Mouse (Mus musculus): ENCODE data around the gene Ankrd39.
A peak's percentile ranks its signal among the peaks of the same experiment; 100 is the strongest.

Gene Ankrd39

GRCm38 (mm10) chr1:36529274-36529673 lies 18.0 kb downstream of the Ankrd39 start:
- no peak for DNase-seq

DNA sequence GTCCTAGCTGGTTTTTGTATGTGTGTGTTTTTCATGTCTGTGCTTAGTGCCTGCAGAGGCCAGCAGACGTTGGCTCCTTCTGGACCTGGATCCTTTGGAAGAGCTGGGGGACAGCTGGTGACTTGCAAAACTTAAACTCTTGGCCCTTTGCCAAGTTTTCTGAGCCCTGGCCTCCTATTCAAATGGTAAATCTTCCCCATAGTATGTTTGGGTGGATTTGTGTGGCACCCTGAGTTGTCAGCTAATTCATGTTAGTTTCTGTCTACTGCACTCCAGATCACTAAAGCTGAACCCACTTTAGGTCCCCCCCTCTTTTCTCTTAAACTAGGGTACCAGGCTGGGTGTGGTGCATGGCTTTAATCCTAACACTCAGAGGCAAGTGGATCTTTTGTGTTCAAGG lies 18.9 kb downstream of the Ankrd39 start:
- no peak for DNase-seq

GRCm38 (mm10) chr1:36526903-36527302 lies 20.3 kb downstream of the Ankrd39 start:
- no peak for DNase-seq

DNA sequence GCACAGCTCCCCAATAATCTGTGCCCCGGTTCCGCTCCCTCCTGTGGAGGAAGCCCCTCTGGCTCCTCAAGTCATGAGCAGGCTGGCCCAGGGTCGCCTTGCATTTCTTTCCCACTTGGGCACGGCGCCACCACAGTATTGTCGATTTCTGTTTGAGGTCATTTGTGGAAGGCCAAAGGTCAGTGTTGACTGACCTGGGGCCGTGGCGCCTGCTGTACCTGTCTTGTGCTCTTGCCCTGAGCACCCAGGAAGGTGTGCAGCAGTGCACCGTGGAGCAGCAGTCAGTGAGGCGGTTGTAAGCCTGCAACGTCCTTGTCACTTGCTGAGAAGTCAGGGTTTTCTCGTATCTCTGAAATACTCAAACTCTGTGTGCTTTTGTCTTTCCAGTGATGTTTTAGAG lies 21.5 kb downstream of the Ankrd39 start:
- DNase-seq: no peak

- no peak for DNase-seq
Observed at GRCm38 (mm10) chr1:36524058-36524457, 23.2 kb downstream of the Ankrd39 start.

- DNase-seq: peak; percentile 60 to 61
Observed at GRCm38 (mm10) chr1:36523332-36524013, 23.8 kb downstream of the Ankrd39 start.

- no peak for DNase-seq
Observed at GRCm38 (mm10) chr1:36522210-36522609, 25.0 kb downstream of the Ankrd39 start.

- DNase-seq: no peak
Observed at GRCm38 (mm10) chr1:36519626-36520025, 27.6 kb downstream of the Ankrd39 start.

DNA sequence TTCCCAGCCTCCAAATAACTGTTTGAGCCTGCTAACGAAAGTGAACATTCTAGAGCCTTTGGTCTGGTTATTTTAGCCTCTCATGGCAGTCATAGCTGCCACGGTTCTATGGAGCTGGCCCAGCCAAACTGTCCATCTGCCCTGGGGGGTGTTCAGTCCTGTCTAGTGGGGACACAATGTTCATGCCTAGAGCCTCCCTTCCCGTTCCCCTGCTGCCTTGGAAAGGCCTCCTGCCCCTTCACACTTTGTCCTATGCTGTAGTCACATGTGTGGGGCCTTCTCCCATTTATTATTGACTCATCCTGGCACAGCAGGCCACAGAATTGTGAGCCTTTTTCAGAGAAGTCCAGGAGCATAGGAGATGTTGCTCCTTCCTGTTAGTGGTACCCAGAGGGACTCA lies 29.0 kb downstream of the Ankrd39 start:
- no peak for DNase-seq

DNA sequence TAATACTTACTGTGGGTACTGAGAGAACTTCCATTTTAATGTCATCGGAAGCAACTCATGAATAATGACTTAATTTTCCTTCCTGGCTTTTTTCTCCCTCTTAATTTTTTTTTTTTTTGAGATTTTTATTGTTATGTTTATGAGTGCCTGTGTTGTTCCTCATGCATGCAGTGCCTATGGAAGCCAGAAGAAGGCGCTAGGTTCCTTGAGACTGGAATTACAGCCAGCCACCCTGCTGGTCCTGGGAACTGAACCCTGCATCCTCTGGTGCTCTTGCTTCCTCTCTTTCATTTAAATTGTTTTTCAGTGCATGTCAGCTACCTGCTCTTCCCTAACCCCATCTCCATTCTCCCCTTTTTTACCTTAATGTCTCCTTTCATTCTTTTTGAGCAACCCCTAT lies 33.5 kb downstream of the Ankrd39 start:
- DNase-seq: peak; percentile 82 to 85

- DNase-seq: peak in 1 of 2 experiments; percentile 49
Observed at GRCm38 (mm10) chr1:36513310-36513709, 33.9 kb downstream of the Ankrd39 start.

GRCm38 (mm10) chr1:36512966-36513280 lies 34.3 kb downstream of the Ankrd39 start:
- no peak for DNase-seq

GRCm38 (mm10) chr1:36512089-36512965 lies 34.9 kb downstream of the Ankrd39 start:
- peak; percentile 73 to 78 for DNase-seq

DNA sequence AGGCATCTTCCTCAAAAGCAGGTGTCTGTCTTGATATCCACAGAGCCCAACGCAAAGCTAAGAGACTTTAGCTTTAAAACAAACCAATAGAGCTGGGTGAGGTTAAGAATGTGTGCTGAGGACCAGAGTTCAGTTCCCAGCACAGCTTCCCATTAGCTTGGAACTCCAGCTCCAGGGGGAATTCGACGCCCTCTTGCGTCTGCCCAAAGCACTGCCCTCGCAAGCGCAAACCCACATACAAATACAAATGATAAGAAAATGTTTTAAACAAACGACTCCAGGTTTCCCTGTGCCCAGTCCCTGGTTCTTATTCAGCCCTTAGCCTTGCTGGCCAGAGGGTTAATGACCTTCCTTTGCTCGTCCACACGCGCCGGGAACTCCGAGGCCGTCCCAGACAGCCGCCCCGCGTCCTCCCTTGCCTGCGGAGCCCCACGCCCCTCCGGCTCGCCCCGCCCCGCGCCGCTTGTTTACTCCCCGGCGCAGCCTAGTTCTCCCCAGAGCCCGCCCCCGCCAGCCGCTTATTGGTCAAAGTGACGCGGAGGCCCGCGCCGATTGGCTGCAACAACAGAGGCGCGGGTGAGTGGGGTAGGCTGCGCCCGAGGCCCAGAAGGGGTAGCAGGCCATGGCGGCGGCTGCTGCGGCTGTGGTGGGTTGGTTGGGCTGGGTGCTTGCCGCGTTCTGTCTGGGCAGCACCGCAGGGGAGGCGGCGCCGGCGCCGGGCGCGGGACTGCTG lies 35.8 kb downstream of the Ankrd39 start, which contains the start of gene Cnnm3:
Gene Cnnm3 (plus strand): TSS at position 579 of the 733 bp plus-strand sequence.
- DNase-seq: peak; percentile 100

DNA sequence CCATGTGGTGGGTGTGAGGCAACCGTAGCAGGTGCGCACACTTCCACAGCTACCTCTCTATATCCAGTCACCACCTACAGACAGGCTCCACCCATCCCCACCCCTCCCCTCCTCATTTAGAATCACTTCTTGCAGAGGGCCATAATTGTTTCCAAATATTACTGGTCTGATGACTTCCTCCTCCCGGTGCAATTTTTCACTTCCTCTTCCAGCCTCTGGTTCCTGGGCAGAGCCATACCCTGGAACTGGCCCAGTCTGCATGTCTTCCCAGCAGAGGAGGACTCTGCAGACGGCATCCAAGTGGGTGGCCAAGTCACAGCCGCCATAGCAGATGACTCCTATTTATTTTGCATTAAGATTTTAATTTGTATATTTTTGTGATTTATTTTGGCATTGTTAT lies 39.0 kb downstream of the Ankrd39 start:
- DNase-seq: peak; percentile 54 to 57

DNA sequence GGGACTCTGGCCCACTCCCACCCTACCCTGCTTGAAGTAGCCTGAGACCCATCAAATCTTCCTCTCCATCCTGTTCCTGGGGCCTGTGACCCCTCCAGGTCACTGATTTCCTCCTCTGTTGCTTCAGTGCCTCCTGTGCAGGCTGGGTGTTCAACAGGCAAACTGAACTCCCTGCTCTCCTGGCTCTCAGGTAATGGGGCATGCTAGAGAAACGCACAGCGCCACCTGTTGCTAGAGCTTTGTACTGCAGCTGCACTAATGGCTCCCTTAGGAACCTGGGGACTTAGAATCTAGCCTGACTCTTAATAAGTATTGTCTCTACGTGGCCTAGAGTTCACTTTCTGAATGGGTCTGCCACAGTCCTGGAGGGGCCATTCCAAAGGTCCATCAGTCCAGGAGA lies 46.0 kb downstream of the Ankrd39 start:
- DNase-seq: peak; percentile 90 to 93

- DNase-seq: no peak
Observed at GRCm38 (mm10) chr1:36497312-36497711, 49.9 kb downstream of the Ankrd39 start.

DNA sequence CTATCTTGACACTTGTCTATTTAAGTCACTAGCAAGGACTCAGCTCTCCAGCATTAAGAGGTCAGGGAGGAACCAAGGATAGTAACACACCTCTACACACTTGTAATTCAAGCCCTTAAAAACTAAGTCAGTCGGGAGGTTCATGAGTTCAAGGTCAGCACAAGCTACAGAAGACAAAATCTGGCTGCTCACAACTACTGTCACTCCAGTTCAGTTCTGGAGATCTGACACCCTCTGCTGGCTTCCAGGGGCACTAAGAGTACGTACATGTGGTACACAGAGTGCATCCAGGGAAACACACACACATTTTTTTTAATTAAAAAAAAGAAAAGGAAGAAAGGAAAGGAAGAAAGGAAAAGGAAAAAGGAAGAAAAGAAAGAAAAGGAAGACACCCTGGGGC lies 50.5 kb downstream of the Ankrd39 start:
- peak; percentile 69 to 72 for DNase-seq

GRCm38 (mm10) chr1:36493299-36493698 lies 53.9 kb downstream of the Ankrd39 start:
- DNase-seq: no peak

DNA sequence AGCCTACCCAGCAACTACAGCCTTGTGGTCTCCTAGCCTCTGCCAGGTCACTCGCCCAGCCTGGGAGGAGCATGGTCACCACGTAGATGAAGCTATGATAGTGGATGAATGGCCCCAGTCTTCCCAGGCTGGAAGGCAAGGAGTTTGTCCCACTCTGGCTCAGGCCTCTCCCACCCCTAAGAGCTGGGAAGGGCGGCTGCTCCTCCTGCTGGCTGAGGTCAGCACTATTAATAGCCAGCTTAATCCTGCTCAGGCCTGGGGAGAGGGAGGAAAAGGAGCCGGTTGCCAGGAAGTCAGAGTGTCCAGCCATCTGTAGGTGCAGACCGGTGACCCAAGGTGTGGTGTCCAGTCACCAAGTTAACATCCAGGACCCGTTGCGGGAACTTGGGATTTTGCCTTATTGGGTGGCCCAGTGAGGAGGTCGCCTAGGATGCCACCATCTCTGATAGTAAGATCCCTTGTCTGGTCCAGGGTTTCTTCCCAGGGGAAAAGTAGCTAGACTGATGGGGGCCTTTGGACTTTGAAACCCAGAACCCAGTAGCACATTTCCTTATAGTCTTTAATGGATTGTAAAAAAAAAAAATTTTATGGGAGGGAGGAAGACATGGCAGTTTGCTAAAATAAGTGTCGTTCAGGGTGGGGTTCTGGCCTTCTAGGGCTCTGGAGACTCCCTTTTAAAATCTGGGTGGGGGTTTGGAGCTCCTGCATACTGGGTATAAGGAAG lies 54.7 kb downstream of the Ankrd39 start:
- DNase-seq: peak; percentile 84 to 85

GRCm38 (mm10) chr1:36489661-36490060 lies 57.6 kb downstream of the Ankrd39 start:
- no peak for DNase-seq
